Comparison of ENCODE assay signal across 22 mouse cellular contexts in genomic region chr6:38184791-38185190, GRCm38 (mm10).
DNase-seq lines count a peak whose midpoint lies in the region; ATAC-seq and TF ChIP-seq lines count a peak whose summit lies in the region.
"Had no signal": no experiment of that assay in that cellular context is flagged by ENCODE, and none has a peak within 500 bp of the region (broad histone marks: within the 10 kb centered on the region; RNA-seq: fewer than 3 reads in every experiment).

No protein-coding gene starts in this region.

- H3K27ac ChIP-seq in limb, embryonic 12.5 days: 0 out of 2 replicates have a peak overlapping the region, but pooled peaks have one; percentile 31
- no peak overlapping the region for H3K27ac ChIP-seq in limb, embryonic 10.5 days
- H3K27ac ChIP-seq in lung, embryonic 14.5 days (ENCODE audit: low read depth): no peak overlapping the region
- H3K27ac ChIP-seq: embryonic facial prominence, embryonic 15.5 days; forebrain, embryonic 10.5 days; heart, adult 2 months; hindbrain, embryonic 15.5 days had no signal

- no peaks in the 10 kb centered on the region for H3K27me3 ChIP-seq in limb, embryonic 12.5 days
- no peaks in the 10 kb centered on the region for H3K27me3 ChIP-seq in limb, embryonic 10.5 days (ENCODE audit: low read depth, poor library complexity, severe bottlenecking)
- no peaks in the 10 kb centered on the region for H3K27me3 ChIP-seq in lung, embryonic 14.5 days (ENCODE audit: insufficient read depth, low read length)
- H3K27me3 ChIP-seq: embryonic facial prominence, embryonic 15.5 days; heart, embryonic 12.5 days; hindbrain, embryonic 15.5 days; Patski had no signal

- H3K9ac ChIP-seq in limb, embryonic 12.5 days (replicated peaks): no peak overlapping the region
- no peak overlapping the region for H3K9ac ChIP-seq in lung, embryonic 14.5 days
- H3K9ac ChIP-seq: embryonic facial prominence, embryonic 15.5 days; heart, embryonic 12.5 days; hindbrain, embryonic 15.5 days had no signal

- no peak overlapping the region for H3K4me3 ChIP-seq in limb, embryonic 12.5 days (replicated peaks)
- no peak overlapping the region for H3K4me3 ChIP-seq in limb, embryonic 10.5 days
- no peak overlapping the region for H3K4me3 ChIP-seq in lung, embryonic 14.5 days (ENCODE audit: low read depth, low read length)
- H3K4me3 ChIP-seq: embryonic facial prominence, embryonic 15.5 days; erythroblast, embryonic 14.5 days; forebrain, embryonic 10.5 days; heart, adult 2 months; heart, embryonic 12.5 days; hindbrain, embryonic 15.5 days had no signal

- peaks cover 24% of the 10 kb centered on the region for H3K4me1 ChIP-seq in limb, embryonic 12.5 days (replicated peaks)
- peaks cover 12% of the 10 kb centered on the region for H3K4me1 ChIP-seq in limb, embryonic 10.5 days
- H3K4me1 ChIP-seq in lung, embryonic 14.5 days (ENCODE audit: insufficient read depth): no peaks in the 10 kb centered on the region
- H3K4me1 ChIP-seq: hindbrain, embryonic 15.5 days had no signal

- no peak for ATAC-seq in limb, embryonic 12.5 days (ENCODE audit: insufficient number of reproducible peaks, insufficient read depth, low FRiP score, low TSS enrichment, low read depth)
- ATAC-seq in lung, embryonic 14.5 days (ENCODE audit: insufficient read depth): no peak
- ATAC-seq: forebrain, embryonic 16.5 days; Patski had no signal

- no peak for TF ChIP-seq CTCF in lung, embryonic 14.5 days (IDR thresholded peaks at IDR 0.05; ENCODE audit: low read depth)

- no peak for DNase-seq in limb, embryonic 10.5 days (ENCODE audit: low spot score)
- DNase-seq in lung, embryonic 14.5 days: peak; percentile 15
- DNase-seq in lung, postnatal 14 days: peak; percentile 28
- no peak for DNase-seq in heart, adult 18-20 months
- no peak for DNase-seq in spleen, adult 18-20 months
- DNase-seq in urinary bladder, postnatal 4 days (ENCODE audit: low spot score in 2 of 2): no peak
- no peak for DNase-seq in heart, postnatal 4 days
- DNase-seq: adrenal gland, adult 2 months; adrenal gland, postnatal 36 days; cerebellum, adult 11 months; cerebellum, adult 8-10 months; cerebellum, postnatal 25 days; gastrocnemius, postnatal 10 days; heart, adult 2 months had no signal

- no peak overlapping the region for H3K4me2 ChIP-seq in limb, embryonic 12.5 days
- no peak overlapping the region for H3K4me2 ChIP-seq in lung, embryonic 14.5 days
- H3K4me2 ChIP-seq: embryonic facial prominence, embryonic 15.5 days; heart, embryonic 12.5 days; hindbrain, embryonic 15.5 days had no signal

- H3K36me3 ChIP-seq in limb, embryonic 12.5 days: peaks cover 72% of the 10 kb centered on the region
- peaks cover 89% of the 10 kb centered on the region for H3K36me3 ChIP-seq in limb, embryonic 10.5 days
- peaks cover 21% of the 10 kb centered on the region for H3K36me3 ChIP-seq in lung, embryonic 14.5 days (ENCODE audit: insufficient read depth)

- WGBS in limb, embryonic 12.5 days: 58% methylated on average over 8 of the region's 8 CpGs
- WGBS in limb, embryonic 10.5 days: 88% methylated on average over 8 of the region's 8 CpGs
- WGBS in lung, embryonic 14.5 days: 60% methylated on average over 8 of the region's 8 CpGs

- H3K9me3 ChIP-seq in limb, embryonic 12.5 days: no peaks in the 10 kb centered on the region
- H3K9me3 ChIP-seq in limb, embryonic 10.5 days (replicated peaks): no peaks in the 10 kb centered on the region
- H3K9me3 ChIP-seq in lung, embryonic 14.5 days (ENCODE audit: low read depth, low read length): no peaks in the 10 kb centered on the region
- H3K9me3 ChIP-seq: embryonic facial prominence, embryonic 15.5 days; forebrain, embryonic 10.5 days; heart, embryonic 12.5 days; hindbrain, embryonic 15.5 days had no signal

Comparison
In these comparisons a context has a peak if more than half of its experiments do, and no peak if none do; other contexts are left out.
1. DNase-seq: peak in lung, embryonic 14.5 days (single experiment) and lung, postnatal 14 days (single experiment); none in limb, embryonic 10.5 days (single experiment), heart, adult 18-20 months (0 of 2), spleen, adult 18-20 months (0 of 2), urinary bladder, postnatal 4 days (0 of 2) and heart, postnatal 4 days (single experiment).